Mouse (Mus musculus): ENCODE measurements at regions not wholly inside any gene's neighbourhood (a gene's known extent, or its start where the extent isn't known, plus 50 kb on each side); places are given as distances from the start of the nearest gene placed in this dataset.

- Histone ChIP-seq H3K27ac (ENCODE audit: insufficient read depth, low read depth) (no peak overlapping the region), H3K79me2 (replicated peaks; ENCODE audit: control insufficient read depth, extremely low read depth, insufficient read depth, poor library complexity, severe bottlenecking) (no peaks in the 10 kb centered on the region), H3K4me3 (replicated peaks in 1 of 3; ENCODE audit: low read depth in 2 of 3, low read length in 2 of 3, poor library complexity in 1 of 3) (no peak overlapping the region), H3K4me2 (ENCODE audit: insufficient read depth, low read depth, poor library complexity, severe bottlenecking) (no peak overlapping the region), H3K9me3 (replicated peaks; ENCODE audit: low read length) (peaks cover 2% of the 10 kb centered on the region), H3K27me3 (replicated peaks) (no peaks in the 10 kb centered on the region), H3K4me1 (ENCODE audit: control insufficient read depth in 1 of 2, insufficient read depth in 2 of 2) (peaks cover 4 to 5% of the 10 kb centered on the region in 2 experiments; a peak in 2 of 4 replicates), H3K36me3 (replicated peaks in 1 of 2; ENCODE audit: control insufficient read depth in 1 of 2, insufficient read depth in 1 of 2, low read length in 1 of 2) (no peaks in the 10 kb centered on the region), H3K9ac (ENCODE audit: insufficient read depth, low read depth) (no peak overlapping the region)
- TF ChIP-seq E2F4 (IDR thresholded peaks at IDR 0.05; ENCODE audit: insufficient replicate concordance, low read depth, low read length) (no peak), RCOR1 (conservative IDR thresholded peaks at IDR 0.05; ENCODE audit: low read depth, low read length) (no peak), IRF4 (IDR thresholded peaks at IDR 0.05; ENCODE audit: low read depth, low read length) (no peak), POLR2A (IDR thresholded peaks at IDR 0.05; ENCODE audit: low read depth, low read length) (no peak), USF2 (conservative IDR thresholded peaks at IDR 0.05; ENCODE audit: low read depth, low read length) (no peak), POLR2AphosphoS2 (IDR thresholded peaks at IDR 0.05; ENCODE audit: low read depth, low read length) (no peak), MAX (IDR thresholded peaks at IDR 0.05; ENCODE audit: low read length) (no peak), ZKSCAN1 (IDR thresholded peaks at IDR 0.05; ENCODE audit: borderline replicate concordance, low read depth, low read length) (no peak), HCFC1 (IDR thresholded peaks at IDR 0.05; ENCODE audit: low read depth, low read length) (no peak)
- dilution Hi-C loops (cut with MboI; ENCODE audit: extremely low pct_ligation_motif_present, extremely low pct_unique_long_range_greater_than_20kb, low sequenced_read_pairs) (no loop called here), in situ Hi-C loops (cut with MboI; ENCODE audit: low pct_ligation_motif_present, low pct_unique_long_range_greater_than_20kb, low sequenced_read_pairs) (no loop called here)
- no peak for DNase-seq (ENCODE audit: extremely low read depth)
Measured at GRCm38 (mm10) chr10:20865031-20865430, 87.3 kb upstream of the Ahi1 start.

GRCm38 (mm10) chr10:20857413-20857812 lies 94.9 kb upstream of the Ahi1 start:
- no peak overlapping the region for H3K9ac ChIP-seq (ENCODE audit: insufficient read depth, low read depth)
- H3K4me1 ChIP-seq (ENCODE audit: control insufficient read depth in 1 of 2, insufficient read depth in 2 of 2) = peaks cover 3 to 14% of the 10 kb centered on the region in 2 experiments
- H3K4me2 ChIP-seq (ENCODE audit: insufficient read depth, low read depth, poor library complexity, severe bottlenecking) = no peak overlapping the region
- no peaks in the 10 kb centered on the region for H3K36me3 ChIP-seq (replicated peaks in 1 of 2; ENCODE audit: control insufficient read depth in 1 of 2, insufficient read depth in 1 of 2, low read length in 1 of 2)
- H3K79me2 ChIP-seq (replicated peaks; ENCODE audit: control insufficient read depth, extremely low read depth, insufficient read depth, poor library complexity, severe bottlenecking) = no peaks in the 10 kb centered on the region
- in situ Hi-C loops (cut with MboI; ENCODE audit: low pct_ligation_motif_present, low pct_unique_long_range_greater_than_20kb, low sequenced_read_pairs) = no loop called here
- no peak for DNase-seq (ENCODE audit: extremely low read depth)
- H3K27ac ChIP-seq (ENCODE audit: insufficient read depth, low read depth) = no peak overlapping the region
- peaks cover 2% of the 10 kb centered on the region for H3K9me3 ChIP-seq (replicated peaks; ENCODE audit: low read length)
- TF ChIP-seq CHD2 (IDR thresholded peaks at IDR 0.05; ENCODE audit: low read length) (no peak), JUND (conservative IDR thresholded peaks at IDR 0.05; ENCODE audit: low read depth, low read length) (no peak), TBP (conservative IDR thresholded peaks at IDR 0.05; ENCODE audit: low read depth, low read length) (no peak), IRF4 (IDR thresholded peaks at IDR 0.05; ENCODE audit: low read depth, low read length) (no peak), ELF1 (IDR thresholded peaks at IDR 0.05; ENCODE audit: low read depth, low read length) (no peak), ZNF384 (IDR thresholded peaks at IDR 0.05; ENCODE audit: low read depth, low read length) (no peak)
- dilution Hi-C loops (cut with MboI; ENCODE audit: extremely low pct_ligation_motif_present, extremely low pct_unique_long_range_greater_than_20kb, low sequenced_read_pairs) = no loop called here
- H3K4me3 ChIP-seq (replicated peaks in 1 of 3; ENCODE audit: low read depth in 2 of 3, low read length in 2 of 3, poor library complexity in 1 of 3) = no peak overlapping the region
- no peaks in the 10 kb centered on the region for H3K27me3 ChIP-seq (replicated peaks)
